Mouse (Mus musculus) adrenal gland (tissue): ENCODE measurements around the gene Gpr174.
"Not testable (repeated sequence)": the region's sequence is repeated elsewhere in the genome, so short reads cannot be mapped to it uniquely, and the experiment has no call there.

Experiments used
- intact Hi-C: fragments of 180-260 bp; cut with DNase I; formaldehyde crosslinking; loops from one replicate; pipeline ENCODE4 v1.15.1; 2025
- long read RNA-seq, 2 experiments: library from polyadenylated mRNA; unstranded; transcript quantifications; one replicate each; pipeline ENCODE4 v2.0.0; 2020; ENCODE audit warnings: borderline replicate concordance in 1 of 2; ENCODE audit not compliant: insufficient replicate concordance in 1 of 2

Gpr174 gene
- long read RNA-seq, experiment 1, partial matches to known transcripts: 0 of 1 reads
- long read RNA-seq, experiment 1, other reads (novel, unspliced or antisense): 1 of 1 reads
- long read RNA-seq, experiment 2: 0 reads

DNA sequence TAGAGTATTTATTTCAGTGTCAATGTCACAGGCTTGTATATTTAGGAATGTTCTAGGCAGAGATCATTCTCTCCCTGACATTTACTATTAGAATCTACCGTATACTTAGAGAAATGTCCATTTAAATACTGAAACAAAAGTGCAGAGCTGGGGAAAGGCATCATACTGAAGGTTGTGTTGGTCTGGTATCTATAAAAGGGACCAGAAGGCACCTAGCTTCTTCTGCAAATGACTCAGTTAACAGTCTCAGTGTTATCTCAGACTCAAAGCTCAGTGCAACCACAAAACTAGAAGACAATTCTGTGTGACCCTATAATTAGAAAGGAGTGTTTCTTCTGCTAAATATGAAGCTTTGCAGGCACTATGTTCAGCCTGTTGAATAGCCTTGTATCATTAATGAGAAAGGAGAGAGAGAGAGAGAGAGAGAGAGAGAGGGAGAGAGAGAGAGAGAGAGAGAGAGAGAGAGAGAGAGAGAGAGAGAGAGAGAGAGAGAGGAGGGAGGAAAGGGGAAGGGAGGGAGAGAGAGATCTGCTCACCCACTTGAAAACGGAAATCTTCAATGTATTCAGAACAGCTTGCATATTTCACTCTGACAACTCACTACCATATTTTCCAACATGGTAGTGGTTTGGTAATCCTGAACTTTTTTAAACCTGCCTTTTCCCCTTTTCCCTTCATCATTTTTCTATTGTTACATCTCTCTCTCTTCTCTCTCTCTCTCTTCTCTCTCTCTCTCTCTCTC lies at the start of gene Gpr174:
Gpr174 (plus strand) TSS at position 393 of the 742 bp plus-strand sequence.
- intact Hi-C loops: no loop called here

DNA sequence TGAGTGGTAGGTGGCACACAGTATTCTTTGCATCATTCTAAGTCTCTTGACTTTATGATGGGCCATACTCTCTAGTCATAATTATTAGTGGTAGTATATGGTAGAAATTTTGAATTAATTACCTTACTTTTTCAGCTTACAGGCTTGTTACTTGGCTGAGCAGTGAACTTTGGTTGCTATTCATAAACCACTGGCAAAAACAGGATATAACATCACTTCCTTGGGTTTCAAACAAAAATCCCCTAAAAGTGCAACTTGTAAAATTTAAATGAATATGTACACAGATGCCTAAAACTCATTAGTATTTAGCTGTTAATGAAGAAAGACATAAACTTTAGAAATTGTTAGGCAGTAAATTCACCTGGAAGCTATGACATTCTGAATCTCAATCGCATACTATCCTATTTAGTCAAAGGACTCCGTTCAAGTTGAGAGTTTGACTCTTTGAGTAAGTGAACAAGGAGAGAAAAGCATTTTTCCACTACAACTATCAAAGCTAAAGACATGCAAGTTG lies 38.0 kb upstream of the Gpr174 start:
- intact Hi-C loops: no loop called here

DNA sequence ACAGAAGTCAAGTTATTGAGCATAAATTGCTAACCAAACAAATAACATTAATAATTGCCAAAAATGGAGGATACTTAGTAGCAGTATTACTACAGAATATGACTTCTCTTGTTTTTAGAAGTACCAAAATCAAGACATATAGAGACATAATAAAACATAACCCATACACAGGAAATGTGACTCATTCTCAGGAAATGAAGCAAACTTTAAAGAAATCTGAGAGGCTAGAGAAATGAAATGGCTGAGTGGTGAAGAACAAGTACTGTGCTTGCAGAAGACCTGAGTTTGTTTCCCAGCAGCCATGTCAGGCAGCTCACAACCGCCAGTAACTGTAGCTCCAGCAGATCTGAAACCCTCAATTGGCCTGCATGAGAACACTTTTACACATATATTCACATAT lies 30.8 kb upstream of the Gpr174 start:
- intact Hi-C loops: no loop called here

DNA sequence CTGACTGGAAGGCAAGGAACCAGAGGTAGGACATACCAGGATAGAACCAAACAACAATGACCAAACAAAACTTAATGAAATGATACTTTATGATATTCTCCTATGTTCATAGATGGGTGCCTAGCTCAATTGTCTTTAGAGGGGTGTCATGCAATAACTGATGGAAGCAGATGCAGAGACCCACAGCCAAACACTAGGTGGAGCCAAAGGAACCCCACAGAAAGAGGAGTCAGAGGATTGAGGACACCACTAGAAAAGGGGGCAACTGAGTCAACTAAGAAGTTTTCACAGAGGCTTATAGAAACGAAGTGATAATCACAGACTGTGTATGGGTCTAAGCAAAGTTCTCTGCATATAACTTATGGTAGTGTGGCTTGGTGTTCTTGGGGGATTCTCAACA lies 24.5 kb upstream of the Gpr174 start:
- intact Hi-C loops: no loop called here

DNA sequence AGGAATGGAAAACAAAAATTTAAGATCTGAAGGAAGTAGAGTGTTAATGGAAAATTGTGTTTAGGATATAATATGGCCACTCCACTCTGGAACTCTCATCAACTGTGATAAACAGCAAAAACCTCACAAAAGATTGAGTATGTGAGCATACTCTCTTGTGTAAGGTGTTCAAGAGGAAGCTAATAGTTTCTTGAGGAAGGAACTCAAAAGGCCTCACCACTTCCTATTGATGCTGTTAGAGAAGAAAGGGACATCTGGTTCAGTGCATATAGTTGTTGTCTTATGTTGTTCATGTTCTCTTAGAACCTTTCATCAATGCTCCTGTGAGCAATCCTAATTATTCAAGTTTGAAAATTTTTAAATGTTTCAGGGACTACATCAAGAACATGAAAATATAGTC lies 21.0 kb upstream of the Gpr174 start:
- intact Hi-C loops: no loop called here

DNA sequence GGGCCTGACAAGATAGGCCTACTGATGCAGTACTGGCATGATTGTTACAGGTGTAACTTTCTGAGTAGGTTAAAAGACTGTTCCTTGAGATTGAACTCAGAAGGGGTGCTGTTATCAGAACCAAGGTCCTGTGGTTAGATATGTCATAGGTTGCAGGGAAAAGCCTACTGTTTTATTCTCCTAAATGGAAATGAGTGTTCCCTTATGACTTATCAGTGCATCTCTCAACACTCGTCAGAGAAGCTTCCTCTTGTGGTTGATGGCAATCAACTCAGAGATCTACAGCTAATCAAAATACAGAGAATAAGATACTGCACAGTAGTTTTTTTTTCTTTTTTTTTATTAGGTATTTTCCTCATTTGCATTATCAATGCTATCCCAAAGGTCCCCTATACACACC lies 19.2 kb upstream of the Gpr174 start:
- intact Hi-C loops: no loop called here

DNA sequence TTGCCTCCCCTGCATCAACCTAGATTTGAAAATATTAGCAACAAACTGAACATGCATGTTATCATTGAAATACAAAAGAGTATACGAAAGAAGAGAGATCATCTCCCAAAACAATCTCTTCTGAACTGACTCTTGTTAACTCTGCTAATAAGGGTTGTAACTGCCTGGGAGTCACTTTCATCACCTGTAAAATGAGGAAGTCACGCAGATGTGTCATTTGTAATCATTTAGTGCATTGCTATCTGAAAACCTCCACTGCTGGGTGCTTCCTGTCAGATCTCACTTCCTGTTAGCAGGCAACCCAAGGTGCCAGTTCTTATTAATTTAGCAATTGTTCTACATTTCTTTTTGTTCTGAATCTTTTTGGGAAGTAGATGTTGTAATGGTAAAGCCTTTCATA lies 5.3 kb upstream of the Gpr174 start:
- intact Hi-C loops: no loop called here

DNA sequence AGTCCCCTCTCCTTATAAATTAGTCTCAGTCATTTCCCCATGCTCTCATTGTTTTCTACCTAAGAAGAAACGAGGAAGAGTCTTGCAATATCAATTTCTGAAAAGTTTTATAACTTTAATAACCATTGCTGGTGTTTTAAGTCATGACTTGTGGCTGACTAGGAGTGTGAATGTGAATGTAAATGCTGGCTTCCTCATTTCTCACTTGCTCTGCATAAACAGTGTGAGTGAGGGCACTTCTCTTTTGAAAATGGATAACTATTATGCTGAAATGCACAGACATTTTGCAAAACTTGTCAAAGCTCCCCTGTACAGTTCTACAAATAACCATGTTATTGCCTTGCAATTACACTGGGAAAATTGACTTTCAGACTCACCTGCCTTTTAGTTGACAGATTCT lies 8.9 kb downstream of the Gpr174 start:
- intact Hi-C loops: no loop called here

DNA sequence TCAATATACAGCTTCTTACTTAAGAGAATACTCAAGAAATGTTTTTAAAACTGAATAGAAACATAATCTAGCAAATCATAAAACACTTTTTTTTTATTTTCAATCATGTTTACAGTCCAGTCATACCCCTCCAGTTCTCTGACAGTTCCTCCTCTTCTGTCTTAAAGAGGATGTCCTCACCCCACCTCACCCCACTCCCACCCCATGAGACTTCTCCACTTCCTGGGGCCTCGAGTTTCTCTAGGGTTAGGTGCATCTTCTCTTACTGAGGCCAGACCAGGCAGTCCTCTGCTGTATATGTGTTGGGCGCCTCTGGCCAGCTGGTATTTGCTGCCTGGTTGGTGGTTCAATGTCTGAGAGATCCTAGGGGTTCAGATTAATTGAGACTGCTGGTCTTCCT lies 21.9 kb downstream of the Gpr174 start:
- intact Hi-C loops: no loop called here

DNA sequence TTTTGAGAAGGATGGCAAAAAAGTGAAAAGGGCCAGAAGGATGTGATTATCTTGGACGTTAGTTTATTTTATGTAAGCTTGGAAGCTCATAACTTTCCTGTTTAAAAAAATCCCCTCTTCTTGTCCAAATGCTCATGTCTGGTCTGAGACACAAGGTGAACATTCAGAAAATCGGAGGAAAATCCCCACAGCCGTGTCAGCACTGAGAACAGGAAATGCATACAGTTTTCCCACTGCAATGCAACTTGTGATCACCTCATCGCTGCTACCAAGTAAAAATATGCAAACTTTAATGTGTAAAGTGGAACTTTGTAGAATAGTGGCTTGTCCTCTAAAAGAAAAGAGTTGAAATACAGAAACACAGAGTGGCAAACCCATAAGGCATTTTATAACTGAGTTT lies 28.5 kb downstream of the Gpr174 start:
- intact Hi-C loops: no loop called here

DNA sequence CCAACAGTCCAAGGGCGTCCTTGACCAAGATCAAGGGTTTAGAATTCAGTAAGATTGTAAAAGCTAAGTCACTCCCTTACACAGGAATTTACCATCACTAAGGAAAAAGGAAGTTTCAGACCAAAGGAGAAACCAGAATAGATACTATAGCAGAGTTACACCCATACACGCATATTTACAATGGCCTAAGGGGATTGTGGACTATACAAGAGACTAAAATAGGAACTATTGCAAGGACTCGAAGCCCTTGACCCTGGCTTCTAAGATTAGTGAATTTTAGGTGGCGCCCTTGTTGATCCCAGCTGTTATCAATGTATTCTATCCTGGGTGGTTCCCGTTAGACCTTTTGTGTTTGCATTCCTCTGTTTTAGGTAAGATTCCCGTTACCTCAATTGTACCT lies 42.2 kb downstream of the Gpr174 start:
- intact Hi-C loops: not testable (repeated sequence)

DNA sequence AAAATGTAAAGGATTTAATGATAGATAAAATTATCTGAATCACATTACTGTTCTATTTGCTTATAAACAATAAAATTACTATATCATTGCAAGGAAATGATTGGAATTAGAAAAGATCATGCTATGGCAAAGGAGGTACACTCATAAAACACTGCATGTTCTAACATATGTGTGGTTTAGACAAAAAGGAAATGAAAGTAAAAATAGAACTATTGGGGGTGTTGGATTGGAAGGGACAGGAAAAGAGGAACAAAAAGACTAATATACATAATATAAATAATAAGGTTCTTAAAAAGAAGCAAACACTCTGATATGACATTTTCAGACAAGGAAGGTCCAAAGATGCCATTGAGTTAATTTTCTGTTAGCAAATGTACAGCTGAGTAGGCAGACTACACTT lies 43.1 kb downstream of the Gpr174 start:
- intact Hi-C loops: no loop called here

DNA sequence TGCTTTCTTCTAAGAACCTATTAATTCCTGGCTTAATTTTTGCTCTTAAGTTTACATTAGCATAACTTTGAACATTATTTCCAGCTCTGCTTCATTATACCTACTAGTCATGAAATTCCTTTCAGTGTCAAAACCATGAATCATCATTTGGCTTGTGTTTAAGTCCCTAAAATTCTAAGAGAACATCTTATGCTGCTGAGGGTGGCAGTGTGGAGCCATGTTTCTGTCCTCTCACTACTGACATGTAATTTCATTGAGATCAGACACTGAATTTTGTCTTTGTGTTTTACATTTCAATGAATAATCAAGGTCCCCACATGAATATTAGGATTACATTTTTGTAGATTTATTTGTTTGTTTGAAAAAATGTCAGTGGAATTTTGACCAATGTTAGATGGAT lies 50.8 kb downstream of the Gpr174 start:
- intact Hi-C loops: no loop called here

DNA sequence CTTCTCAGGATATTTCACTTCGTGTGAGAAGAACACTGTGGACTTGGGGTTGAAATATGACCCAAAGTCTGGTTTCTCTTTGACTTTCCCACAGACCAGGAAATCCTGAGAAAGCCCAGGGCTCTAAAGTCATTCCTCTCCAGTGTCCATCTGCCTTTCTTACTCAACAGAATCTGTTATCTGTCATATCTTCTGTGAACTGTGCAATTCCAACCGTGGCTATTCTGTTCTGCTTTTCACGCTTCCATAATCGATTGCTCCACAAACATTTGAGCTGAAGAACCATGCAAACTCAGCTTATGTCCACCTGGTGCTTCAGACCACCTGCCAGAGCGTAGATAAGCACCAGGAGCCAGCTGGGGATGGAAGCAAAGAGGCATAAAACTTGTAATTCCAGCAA lies 56.9 kb downstream of the Gpr174 start:
- intact Hi-C loops: no loop called here

DNA sequence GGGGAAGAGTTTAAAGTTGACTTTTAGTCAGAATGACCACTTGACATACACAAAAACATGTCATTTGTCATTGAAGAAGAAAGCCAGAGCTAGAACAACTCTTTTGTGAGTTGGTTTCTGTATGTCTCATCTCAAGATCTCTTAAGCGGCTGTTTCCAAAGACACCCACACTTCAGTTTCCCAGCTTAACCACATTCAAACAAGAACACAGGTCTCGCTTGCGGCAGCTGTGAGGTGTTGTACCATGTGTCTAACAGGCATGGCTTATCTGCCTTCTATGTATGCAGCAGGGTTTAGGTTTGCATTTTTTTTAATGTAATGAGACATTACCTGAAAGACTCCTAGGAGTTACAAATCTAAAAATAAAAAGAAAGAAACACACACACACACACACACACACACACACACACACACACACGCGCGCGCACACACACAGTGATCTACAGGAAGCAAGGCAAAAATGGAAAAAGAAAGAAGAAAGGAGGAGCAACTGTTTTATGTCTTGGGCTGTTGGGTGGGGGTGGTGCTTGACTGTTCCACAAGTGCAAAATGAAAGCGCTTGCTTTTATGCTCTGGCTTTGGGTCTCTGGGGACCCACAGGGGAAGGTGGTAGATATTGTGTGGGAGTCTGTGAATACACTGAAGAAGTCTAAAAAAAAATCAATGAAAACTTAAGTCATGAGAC lies 70.2 kb downstream of the Gpr174 start:
- intact Hi-C loops: no loop called here

DNA sequence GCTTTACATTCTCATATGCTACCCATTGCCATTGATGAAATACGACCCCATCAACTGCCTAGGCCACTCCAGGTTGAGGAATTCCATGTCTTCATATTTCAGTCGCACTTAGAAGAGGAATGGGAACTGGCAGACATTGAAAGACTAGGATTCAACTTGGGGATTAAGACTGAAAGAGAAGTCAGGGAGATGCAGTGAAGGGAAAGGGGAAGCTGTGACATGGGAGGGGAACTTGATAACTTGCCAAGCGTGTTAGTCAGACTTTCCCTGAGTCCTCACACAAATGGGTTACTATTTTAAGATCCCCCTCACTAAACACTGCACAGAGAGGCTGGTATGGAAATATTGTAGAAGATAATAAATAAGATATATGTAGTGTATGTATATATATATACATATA lies 74.2 kb downstream of the Gpr174 start:
- intact Hi-C loops: no loop called here

DNA sequence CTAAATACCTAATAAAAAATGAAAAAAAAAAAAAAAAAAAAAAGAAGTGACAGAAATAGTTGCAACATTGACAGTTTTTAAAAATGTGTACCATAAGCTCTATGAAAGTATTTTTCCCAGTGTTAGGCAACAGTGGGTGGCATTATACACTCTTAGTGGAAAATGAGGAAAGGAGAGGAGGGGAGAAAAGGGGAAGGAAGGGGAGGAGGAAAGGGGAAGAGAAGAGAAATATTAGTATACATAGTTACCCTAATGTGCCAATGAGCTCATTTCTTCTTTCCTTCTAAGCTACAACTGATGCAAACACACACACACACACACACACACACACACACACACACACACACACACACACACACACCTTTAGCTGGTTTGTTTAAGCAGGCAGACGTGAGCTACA lies 80.9 kb downstream of the Gpr174 start:
- intact Hi-C loops: no loop called here

DNA sequence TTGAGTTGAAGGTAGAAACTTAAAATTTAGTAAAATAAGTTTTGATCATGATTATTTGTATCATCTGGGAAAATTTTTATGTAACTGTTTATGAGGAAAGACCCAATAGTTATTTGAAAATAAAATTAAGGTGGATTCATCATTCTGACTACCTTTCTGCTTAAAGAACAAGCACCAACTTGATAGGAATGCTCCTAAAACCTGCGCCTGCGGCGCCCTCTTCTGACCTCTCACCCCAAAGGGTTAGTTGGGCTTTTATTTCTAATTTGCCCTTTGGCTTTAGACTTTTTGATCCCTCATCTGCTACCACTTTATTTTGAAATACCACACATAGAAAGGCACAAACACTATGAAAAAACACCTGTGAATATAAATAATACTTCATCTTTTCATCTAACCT lies 86.3 kb downstream of the Gpr174 start:
- intact Hi-C loops: no loop called here
